11 mouse cellular contexts compared by ENCODE assay signal in the genomic region with DNA sequence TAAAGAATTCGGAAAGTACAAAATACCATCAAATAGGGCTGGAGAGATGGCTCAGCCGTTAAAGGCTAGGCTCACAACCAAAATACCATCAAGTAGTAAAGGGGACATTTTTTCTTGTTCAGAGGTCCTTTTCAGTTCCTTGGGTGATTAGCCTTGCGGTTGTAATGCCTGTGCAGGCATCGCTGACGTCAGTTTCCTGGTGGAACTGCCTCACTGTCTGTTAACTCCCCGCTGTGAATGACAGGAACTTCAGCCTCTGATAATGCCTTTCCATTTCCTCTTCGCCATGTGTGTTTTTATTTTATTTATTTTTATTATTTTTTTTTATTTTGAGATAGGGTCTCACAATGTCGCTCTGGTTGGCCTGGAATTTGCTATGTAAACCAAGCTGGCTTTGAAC. TPM values are rescaled to one million over a fixed set of nuclear protein-coding genes. Genes with fewer than 3 reads are reported as not detected.
DNase-seq lines count a peak whose midpoint lies in the region; ATAC-seq lines count a peak whose summit lies in the region.
"Had no signal": no experiment of that assay in that cellular context is flagged by ENCODE, and none has a peak within 500 bp of the region (broad histone marks: within the 10 kb centered on the region; RNA-seq: fewer than 3 reads in every experiment).

No protein-coding gene starts in this region.

- no peaks in the 10 kb centered on the region for H3K9me3 ChIP-seq in heart, embryonic 15.5 days (replicated peaks)
- H3K9me3 ChIP-seq: limb, embryonic 12.5 days had no signal

- 0 out of 2 replicates have a peak, but pooled peaks have one; percentile 50 for ATAC-seq in heart, embryonic 15.5 days (replicated peaks; ENCODE audit: insufficient number of reproducible peaks, insufficient read depth, low FRiP score, low read depth)

- peak overlapping the region; percentile 62 for H3K27ac ChIP-seq in heart, embryonic 15.5 days
- H3K27ac ChIP-seq: limb, embryonic 12.5 days had no signal

- no peaks in the 10 kb centered on the region for H3K36me3 ChIP-seq in heart, embryonic 15.5 days
- H3K36me3 ChIP-seq: limb, embryonic 12.5 days had no signal

- no peak overlapping the region for H3K4me3 ChIP-seq in heart, embryonic 15.5 days
- H3K4me3 ChIP-seq: limb, embryonic 12.5 days had no signal

- peak; percentile 45 to 75 for DNase-seq in heart, adult 18-20 months
- no peak for DNase-seq in heart, postnatal 14 days
- DNase-seq in CD4-positive, CD25-positive, alpha-beta regulatory T cell, adult 2 months (ENCODE audit: low read depth, low spot score): peak; percentile 71
- DNase-seq in lung, postnatal 10 days: peak; percentile 65
- no peak for DNase-seq in cerebellum, adult 9-10 months
- no peak for DNase-seq in ovary, postnatal 10 days (ENCODE audit: low spot score)
- no peak for DNase-seq in thymus, postnatal 25 days
- DNase-seq: adrenal gland, adult 2 months; gastrocnemius, postnatal 25 days had no signal

- intact Hi-C loops in heart, postnatal 14 days (cut with DNase I): no loop called here

- H3K4me1 ChIP-seq in heart, embryonic 15.5 days (replicated peaks): peaks cover 5% of the 10 kb centered on the region

- peak overlapping the region; percentile 21; the same call in 1 of the 2 replicates for H3K4me2 ChIP-seq in heart, embryonic 15.5 days
- H3K4me2 ChIP-seq: limb, embryonic 12.5 days had no signal

- 42% methylated on average over 8 of the region's 8 CpGs for WGBS in heart, embryonic 15.5 days

- no peaks in the 10 kb centered on the region for H3K27me3 ChIP-seq in heart, embryonic 15.5 days
- H3K27me3 ChIP-seq: limb, embryonic 12.5 days had no signal

- H3K9ac ChIP-seq in heart, embryonic 15.5 days: no peak overlapping the region
- H3K9ac ChIP-seq: limb, embryonic 12.5 days had no signal

RNA-seq across cellular contexts. Expression of a gene that starts 11.1 kb away (rescaled TPM):
- 10 to 100 TPM; 10.3 to 16.1 TPM for total RNA-seq in heart, adult 18-20 months (2021)
- total RNA-seq in heart, postnatal 14 days (2021): 10 to 100 TPM; 12.0 to 14.3 TPM
- polyA plus RNA-seq in heart, embryonic 15.5 days (2015; fragmentation: Nextera tagmentation; extraction: Ambion mirVana): 21.9 and 24.9 TPM in 2 replicates

RNA-seq across cellular contexts. Expression of a gene that starts 17.8 kb away (rescaled TPM):
- total RNA-seq in heart, adult 18-20 months (2021): 10 to 100 TPM; 39.6 to 40.8 TPM
- total RNA-seq in heart, postnatal 14 days (2021): 10 to 100 TPM; 50.0 to 50.9 TPM
- polyA plus RNA-seq in heart, embryonic 15.5 days (2015; fragmentation: Nextera tagmentation; extraction: Ambion mirVana): 36.1 and 36.5 TPM in 2 replicates

Comparison
In these comparisons a context has a peak if more than half of its experiments do, and no peak if none do; other contexts are left out.
1. DNase-seq: peak in heart, adult 18-20 months (2 of 2), CD4-positive, CD25-positive, alpha-beta regulatory T cell, adult 2 months (single experiment) and lung, postnatal 10 days (single experiment); none in heart, postnatal 14 days (0 of 2), cerebellum, adult 9-10 months (single experiment), ovary, postnatal 10 days (single experiment) and thymus, postnatal 25 days (single experiment).